Mouse (Mus musculus) megakaryocyte, embryonic 14.5 days (primary cell): ENCODE measurements around the gene Ear10.
"Not testable (repeated sequence)": the region's sequence is repeated elsewhere in the genome, so short reads cannot be mapped to it uniquely, and the experiment has no call there.

Experiments used
- FLI1 ChIP-seq: IDR thresholded peaks from 2 replicates; pipeline ENCODE4 v1.6.1; 2012; ENCODE audit warnings: low read length, inconsistent platforms, mixed read lengths
- GATA1 ChIP-seq: IDR thresholded peaks from 3 replicates; pipeline ENCODE4 v1.6.1; 2012; ENCODE audit warnings: mixed read lengths, low read length, inconsistent platforms, borderline replicate concordance

DNA sequence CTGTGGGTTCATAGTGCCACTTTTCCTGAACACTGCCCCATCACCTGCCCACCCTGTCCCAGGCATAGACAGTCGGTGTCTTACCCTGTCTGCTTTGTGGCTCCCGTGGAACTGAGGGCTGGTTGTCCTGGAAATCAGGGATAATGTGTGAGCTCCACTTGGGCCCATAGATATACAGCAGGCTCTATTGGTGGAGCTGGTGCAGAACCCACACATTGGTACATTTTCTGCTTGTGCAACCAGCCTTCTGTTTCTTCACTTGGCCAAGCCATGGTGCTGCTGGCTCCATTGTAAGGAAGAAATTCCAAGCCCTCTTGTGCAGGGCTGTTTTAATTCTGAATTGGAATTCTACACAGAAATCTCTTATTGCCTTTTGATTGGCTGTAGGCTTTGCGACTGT lies 47.9 kb downstream of the Ear10 start, which contains the start of gene Ear1:
- TF ChIP-seq GATA1, FLI1: not testable (repeated sequence)
